Mouse (Mus musculus) bone marrow, adult 2 months (tissue): ENCODE results near the gene Trappc1.

Source experiments
- CTCF ChIP-seq: fragments of 200-500 bp; IDR thresholded peaks from 2 replicates; pipeline ENCODE4 v1.5.1; 2011; ENCODE audit warnings: low read length, control low read depth; ENCODE audit not compliant: control insufficient read depth, insufficient read depth
- POLR2A ChIP-seq: fragments of 200-500 bp; IDR thresholded peaks from 2 replicates; pipeline ENCODE4 v1.6.1; 2011; ENCODE audit warnings: low read depth, mild to moderate bottlenecking, control low read depth, low read length, borderline replicate concordance; ENCODE audit not compliant: control insufficient read depth

GRCm38 (mm10) chr11:69297799-69298198, 26.0 kb upstream of the Trappc1 start:
- TF ChIP-seq CTCF (no peak), POLR2A (no peak)
